ENCODE assay signal across 8 mouse cellular contexts in genomic region chr3:108537303-108537702, GRCm38 (mm10). TPM values are rescaled to one million over a fixed set of nuclear protein-coding genes. Genes with fewer than 3 reads are reported as not detected.
DNase-seq lines count a peak whose midpoint lies in the region; ATAC-seq lines count a peak whose summit lies in the region.

No protein-coding gene starts in this region.

- no peaks in the 10 kb centered on the region for H3K9me3 ChIP-seq in megakaryocyte, embryonic 14.5 days

- H3K4me1 ChIP-seq in megakaryocyte, embryonic 14.5 days, result peaks cover 19% of the 10 kb centered on the region

- H3K27me3 ChIP-seq in megakaryocyte, embryonic 14.5 days (replicated peaks), result peaks cover 53% of the 10 kb centered on the region

- peak; percentile 28 for ATAC-seq in activated CD4-positive, CD25-positive, alpha-beta regulatory T cell, adult 4 months
- ATAC-seq in common myeloid progenitor, adult 5-6 weeks (replicated peaks; ENCODE audit: low read depth, poor library complexity, severe bottlenecking), result peak; percentile 97

- peak; percentile 60 to 70 for DNase-seq in gastrocnemius, adult 8-10 months (ENCODE audit: low spot score in 2 of 2)
- peak; percentile 79 for DNase-seq in hindlimb bud, embryonic 11.5 days (ENCODE audit: extremely low spot score, low read depth, low spot score)
- peak; percentile 69 to 88 for DNase-seq in left cerebral cortex, adult 8-10 months (ENCODE audit: low spot score in 2 of 2)
- peak; percentile 94 to 95 for DNase-seq in right cerebral cortex, adult 2 months (ENCODE audit: low spot score in 2 of 2)
- DNase-seq in urinary bladder, postnatal 10 days (ENCODE audit: low spot score), result peak; percentile 38

- no peaks in the 10 kb centered on the region for H3K36me3 ChIP-seq in megakaryocyte, embryonic 14.5 days (replicated peaks; ENCODE audit: low read length)

- peak overlapping the region; percentile 83 for H3K4me3 ChIP-seq in megakaryocyte, embryonic 14.5 days (replicated peaks)

RNA-seq across cellular contexts. Expression of gene 5330417C22Rik, which starts 1.0 kb away (rescaled TPM):
- polyA plus RNA-seq in activated CD4-positive, CD25-positive, alpha-beta regulatory T cell, adult 4 months (2017; shearing (Covaris generic)), result 1 to 10 TPM; 1.2 to 1.4 TPM
- total RNA-seq in common myeloid progenitor, adult 5-6 weeks (2017), result 0.32 and 3.4 TPM in 2 replicates
- total RNA-seq in gastrocnemius, adult 8-10 months (2022), result under 1 TPM in 2 of 4 experiments, not detected in 2; 0.19 to 0.31 TPM
- 10 to 100 TPM; 29.3 to 41.9 (median 35.1) TPM for total RNA-seq in left cerebral cortex, adult 8-10 months (2022)
- not detected in 2 replicates for polyA plus RNA-seq in megakaryocyte, embryonic 14.5 days (2012; ENCODE audit: insufficient read depth, low replicate concordance)

RNA-seq across cellular contexts. Expression of gene 1700013F07Rik, which starts 3.4 kb away (rescaled TPM):
- polyA plus RNA-seq in activated CD4-positive, CD25-positive, alpha-beta regulatory T cell, adult 4 months (2017; shearing (Covaris generic)), result not detected
- not detected in 2 replicates for total RNA-seq in common myeloid progenitor, adult 5-6 weeks (2017)
- not detected for total RNA-seq in gastrocnemius, adult 8-10 months (2022)
- total RNA-seq in left cerebral cortex, adult 8-10 months (2022), result 1 to 10 TPM; 2.2 to 3.5 (median 2.7) TPM
- not detected in 2 replicates for polyA plus RNA-seq in megakaryocyte, embryonic 14.5 days (2012; ENCODE audit: insufficient read depth, low replicate concordance)

RNA-seq across cellular contexts. Expression of gene Tmem167b, which starts 25.0 kb away (rescaled TPM):
- polyA plus RNA-seq in activated CD4-positive, CD25-positive, alpha-beta regulatory T cell, adult 4 months (2017; shearing (Covaris generic)), result 10 to 100 TPM; 26.1 to 27.0 TPM
- 29.2 and 33.6 TPM in 2 replicates for total RNA-seq in common myeloid progenitor, adult 5-6 weeks (2017)
- total RNA-seq in gastrocnemius, adult 8-10 months (2022), result 10 to 100 TPM; 14.8 to 16.5 (median 16.1) TPM
- 10 to 100 TPM; 46.4 to 52.3 (median 48.7) TPM for total RNA-seq in left cerebral cortex, adult 8-10 months (2022)
- 1.2 and 2.1 TPM in 2 replicates for polyA plus RNA-seq in megakaryocyte, embryonic 14.5 days (2012; ENCODE audit: insufficient read depth, low replicate concordance)

RNA-seq across cellular contexts. Expression of gene Taf13, which starts 34.2 kb away (rescaled TPM):
- polyA plus RNA-seq in activated CD4-positive, CD25-positive, alpha-beta regulatory T cell, adult 4 months (2017; shearing (Covaris generic)), result 10 to 100 TPM; 18.3 to 24.5 TPM
- 19.2 and 19.5 TPM in 2 replicates for total RNA-seq in common myeloid progenitor, adult 5-6 weeks (2017)
- 10 to 100 TPM; 18.6 to 30.2 (median 25.3) TPM for total RNA-seq in gastrocnemius, adult 8-10 months (2022)
- total RNA-seq in left cerebral cortex, adult 8-10 months (2022), result 10 to 100 TPM; 21.8 to 24.8 (median 22.1) TPM
- 1.4 TPM in 1 of 2 replicates, not detected in the other for polyA plus RNA-seq in megakaryocyte, embryonic 14.5 days (2012; ENCODE audit: insufficient read depth, low replicate concordance)

RNA-seq across cellular contexts. Expression of gene Wdr47, which starts 53.8 kb away (rescaled TPM):
- polyA plus RNA-seq in activated CD4-positive, CD25-positive, alpha-beta regulatory T cell, adult 4 months (2017; shearing (Covaris generic)), result 1 to 10 TPM; 6.1 to 9.1 TPM
- 5.0 and 10.3 TPM in 2 replicates for total RNA-seq in common myeloid progenitor, adult 5-6 weeks (2017)
- 1 to 10 TPM; 3.5 to 7.7 (median 5.0) TPM for total RNA-seq in gastrocnemius, adult 8-10 months (2022)
- total RNA-seq in left cerebral cortex, adult 8-10 months (2022), result 100 to 1,000 TPM; 114 to 149 (median 124) TPM
- 0.12 TPM in 1 of 2 replicates, not detected in the other for polyA plus RNA-seq in megakaryocyte, embryonic 14.5 days (2012; ENCODE audit: insufficient read depth, low replicate concordance)

Comparison
In these comparisons a context has a peak if more than half of its experiments do, and no peak if none do; other contexts are left out.
1. Peak in every context shown above with its lines: DNase-seq, ATAC-seq and H3K4me3 ChIP-seq.
2. DNase-seq: peak in every context shown above with its lines; median percentile 94 in right cerebral cortex, adult 2 months; 79 in hindlimb bud, embryonic 11.5 days; 78 in left cerebral cortex, adult 8-10 months; 65 in gastrocnemius, adult 8-10 months; 38 in urinary bladder, postnatal 10 days.